Mouse (Mus musculus): ENCODE results near the gene Nup133. TPM values are rescaled to one million over a fixed set of nuclear protein-coding genes. Genes with fewer than 3 reads are reported as not detected.

Nup133 gene
- 24.3 TPM for polyA plus RNA-seq (2017; shearing (Covaris generic))

DNA sequence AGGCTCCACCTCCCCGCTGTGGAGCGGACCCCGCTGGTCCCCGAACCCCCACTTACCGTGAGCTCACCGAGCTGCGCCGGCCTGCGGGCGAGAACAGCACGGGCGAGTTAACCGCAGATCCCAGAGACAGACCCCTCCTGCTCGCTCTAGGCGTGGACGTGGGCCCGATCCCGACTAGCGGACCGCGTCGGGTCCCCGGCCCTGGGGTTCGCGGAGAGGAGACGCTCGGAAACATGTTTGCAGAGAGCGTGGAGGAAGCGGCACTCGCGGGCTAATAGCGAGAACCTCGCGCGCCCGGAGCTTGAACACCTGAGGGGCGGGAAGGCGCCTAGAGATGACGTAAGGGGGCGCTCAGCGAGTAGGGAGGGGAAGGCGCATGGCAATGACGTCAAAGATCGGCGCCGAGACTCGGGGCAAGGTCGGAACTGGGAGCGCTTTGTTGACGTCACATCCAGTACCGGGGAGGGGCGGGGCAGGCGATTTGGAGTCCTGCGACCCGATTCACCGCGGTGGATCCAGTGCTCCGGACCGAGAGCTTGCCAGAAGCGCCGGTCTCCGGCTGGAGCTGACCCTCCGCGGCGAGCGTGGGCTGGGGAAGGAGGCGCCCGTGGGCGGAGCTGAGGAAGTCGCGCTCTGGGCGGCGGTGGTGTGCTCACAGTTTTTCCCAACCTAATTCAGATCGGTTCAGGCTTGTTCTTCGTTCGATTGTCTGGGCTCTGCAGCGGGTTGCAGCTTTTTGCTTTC, at the start of gene Nup133:
Nup133 (minus strand) TSS at position 324 of the 744 bp plus-strand sequence.

DNA sequence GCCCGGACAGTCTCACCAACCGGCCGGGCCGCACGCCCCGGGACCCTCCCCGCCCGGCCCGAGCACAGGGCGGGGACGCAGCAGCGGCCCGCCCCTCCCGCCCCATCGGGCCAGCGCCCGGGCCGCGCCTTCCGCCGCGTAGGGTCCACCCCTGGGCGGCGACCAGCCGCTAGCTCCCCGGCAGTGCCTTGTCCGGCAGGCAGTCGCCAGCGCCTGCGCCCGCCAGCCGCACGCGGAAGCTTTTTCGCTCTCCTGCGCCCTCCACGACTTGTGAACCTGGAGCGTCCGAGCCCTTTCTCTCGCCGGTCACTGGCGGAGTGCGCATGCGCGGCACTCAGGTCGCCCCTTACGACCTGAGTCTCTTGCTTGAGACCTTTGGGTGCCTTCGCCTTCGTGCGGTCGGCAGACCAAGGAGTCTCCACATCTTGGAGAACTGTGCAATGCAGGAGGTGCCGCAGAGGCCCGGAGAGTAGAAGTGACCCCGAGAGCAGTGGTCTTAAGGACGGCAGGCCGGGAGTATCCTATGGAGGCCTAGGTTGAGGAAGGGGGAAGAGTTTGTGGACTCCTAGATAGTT, 33.8 kb upstream of the Nup133 start, which contains the start of gene Abcb10:
Abcb10 (minus strand) TSS at position 297 of the 575 bp plus-strand sequence.

DNA sequence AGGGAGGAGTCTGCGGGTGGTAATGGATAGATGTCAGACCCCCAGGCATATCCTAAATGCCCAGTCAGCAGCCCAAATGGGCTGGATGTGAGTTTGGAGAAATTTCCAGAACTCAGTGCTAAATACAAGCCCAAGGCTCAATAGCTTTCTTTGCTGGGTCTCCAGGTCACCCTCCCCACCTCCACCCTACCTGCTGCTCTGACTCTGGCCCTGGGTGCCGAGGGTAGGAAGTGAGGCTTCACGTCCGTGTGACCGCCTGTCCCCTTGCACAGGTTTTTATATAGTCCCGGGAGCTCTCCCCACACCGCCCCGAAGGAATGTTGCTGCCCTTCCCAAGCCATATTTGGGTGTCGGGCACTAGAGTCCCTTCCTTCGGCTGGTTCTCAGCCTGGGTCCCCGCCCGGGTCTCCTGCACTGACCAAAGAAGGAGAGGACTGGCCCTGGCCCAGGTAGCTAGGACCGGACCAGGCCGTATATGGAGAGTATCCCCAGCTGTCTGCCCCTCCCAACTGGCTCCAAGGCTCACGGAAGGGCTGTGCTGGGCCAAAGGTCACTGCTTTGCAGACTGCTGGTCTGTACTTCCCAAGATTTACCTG, 54.5 kb downstream of the Nup133 start, which contains the start of gene Acta1:
Acta1 (minus strand) TSS at position 250 of the 596 bp plus-strand sequence.

DNA sequence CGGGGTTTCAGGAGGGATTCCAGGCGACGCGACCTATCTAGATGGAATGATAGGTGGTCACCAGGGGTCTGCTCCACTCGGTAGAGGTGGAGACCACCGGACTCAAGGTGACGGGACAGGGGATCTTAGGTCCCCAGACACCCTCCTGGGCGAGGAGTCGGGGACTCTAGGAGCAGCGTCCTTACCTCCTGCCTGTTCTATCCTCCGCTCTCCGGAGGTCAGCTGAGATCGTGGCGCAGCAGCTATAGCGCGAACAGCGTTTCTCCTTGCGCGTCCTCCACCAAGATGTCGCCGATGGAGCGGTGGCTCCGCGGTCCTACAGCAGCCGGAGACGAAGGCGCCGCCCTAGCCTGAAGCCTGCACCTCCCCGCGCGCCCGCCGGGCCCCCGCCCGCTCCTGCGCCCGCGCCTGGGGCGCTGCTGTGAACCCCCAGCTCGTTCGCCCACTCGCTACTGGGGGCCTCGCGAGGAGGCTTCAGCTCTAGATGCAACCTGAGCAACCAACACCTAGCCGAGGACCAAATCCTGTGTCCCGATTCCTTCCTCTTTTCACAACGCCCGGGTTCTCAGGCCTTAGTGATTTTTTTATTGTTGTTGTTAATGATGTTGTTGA, 89.3 kb downstream of the Nup133 start, which contains the start of gene Ccsap:
Ccsap (minus strand) TSS at position 562 of the 612 bp plus-strand sequence.

Other genes with a start within 250 kb of the Nup133 start
- 16.6 TPM for gene Rab4a, start 143.3 kb downstream of the Nup133 start, polyA plus RNA-seq (2017; shearing (Covaris generic))
- gene Ccsap, start 89.1 kb downstream of the Nup133 start, polyA plus RNA-seq (2017; shearing (Covaris generic)), result 14.0 TPM
- gene Acta1, start 54.5 kb downstream of the Nup133 start, polyA plus RNA-seq (2017; shearing (Covaris generic)), result 0.25 TPM
- 2.5 TPM for gene Abcb10, start 33.9 kb upstream of the Nup133 start, polyA plus RNA-seq (2017; shearing (Covaris generic))
- gene Taf5l, start 72.1 kb upstream of the Nup133 start, polyA plus RNA-seq (2017; shearing (Covaris generic)), result 81.6 TPM
- 9.9 TPM for gene Urb2, start 72.2 kb upstream of the Nup133 start, polyA plus RNA-seq (2017; shearing (Covaris generic))

Measured in CD4-positive, CD25-positive, alpha-beta regulatory T cell (primary cell).